Mouse (Mus musculus): ENCODE measurements around the gene Pemt. TPM values are rescaled to one million over a fixed set of nuclear protein-coding genes. Genes with fewer than 3 reads are reported as not detected.
A peak's percentile ranks its signal among the peaks of the same experiment; 100 is the strongest.

Pemt gene
- polyA plus RNA-seq, 1 experiment: 3.7 TPM

GRCm38 (mm10) chr11:60067646-60068045, 21.4 kb upstream of the Pemt start:
- H3K4me3 ChIP-seq (replicated peaks; ENCODE audit: control insufficient read depth, low read depth, low read length): no peak overlapping the region
- TF ChIP-seq CTCF (IDR thresholded peaks at IDR 0.05; ENCODE audit: control insufficient read depth, insufficient read depth, low read length): no peak
- no peak for TF ChIP-seq POLR2A (IDR thresholded peaks at IDR 0.05; ENCODE audit: borderline replicate concordance, control insufficient read depth, low read depth, low read length)
- no peaks in the 10 kb centered on the region; the same call in 1 of the 2 replicates for H3K4me1 ChIP-seq (ENCODE audit: control insufficient read depth, insufficient read depth, low read length)
- no peak overlapping the region for H3K27ac ChIP-seq (ENCODE audit: control insufficient read depth, insufficient read depth, low read depth, low read length, poor library complexity)
- WGBS: 82% methylated on average over 4 of the region's 4 CpGs

- Histone ChIP-seq H3K4me1 (ENCODE audit: control insufficient read depth, insufficient read depth, low read length) (no peaks in the 10 kb centered on the region), H3K4me3 (replicated peaks; ENCODE audit: control insufficient read depth, low read depth, low read length) (no peak overlapping the region), H3K27ac (ENCODE audit: control insufficient read depth, insufficient read depth, low read depth, low read length, poor library complexity) (no peak overlapping the region)
- WGBS: 59% methylated on average over 1 of the region's 1 CpGs
- TF ChIP-seq POLR2A (IDR thresholded peaks at IDR 0.05; ENCODE audit: borderline replicate concordance, control insufficient read depth, low read depth, low read length) (no peak), CTCF (IDR thresholded peaks at IDR 0.05; ENCODE audit: control insufficient read depth, insufficient read depth, low read length) (no peak)
Observed at GRCm38 (mm10) chr11:60065267-60065666, 19.0 kb upstream of the Pemt start.

GRCm38 (mm10) chr11:60061504-60062006, 15.3 kb upstream of the Pemt start:
- TF ChIP-seq POLR2A (IDR thresholded peaks at IDR 0.05; ENCODE audit: borderline replicate concordance, control insufficient read depth, low read depth, low read length) (no peak), CTCF (IDR thresholded peaks at IDR 0.05; ENCODE audit: control insufficient read depth, insufficient read depth, low read length) (no peak)
- H3K4me1 ChIP-seq (ENCODE audit: control insufficient read depth, insufficient read depth, low read length): no peaks in the 10 kb centered on the region
- H3K27ac ChIP-seq (ENCODE audit: control insufficient read depth, insufficient read depth, low read depth, low read length, poor library complexity): no peak overlapping the region
- WGBS: 68% methylated on average over 4 of the region's 4 CpGs
- H3K4me3 ChIP-seq (replicated peaks; ENCODE audit: control insufficient read depth, low read depth, low read length): no peak overlapping the region

GRCm38 (mm10) chr11:60060026-60060425, 13.7 kb upstream of the Pemt start:
- TF ChIP-seq CTCF (IDR thresholded peaks at IDR 0.05; ENCODE audit: control insufficient read depth, insufficient read depth, low read length) (no peak), POLR2A (IDR thresholded peaks at IDR 0.05; ENCODE audit: borderline replicate concordance, control insufficient read depth, low read depth, low read length) (no peak)
- no peak overlapping the region for H3K27ac ChIP-seq (ENCODE audit: control insufficient read depth, insufficient read depth, low read depth, low read length, poor library complexity)
- WGBS: 88% methylated on average over 2 of the region's 2 CpGs
- no peak overlapping the region for H3K4me3 ChIP-seq (replicated peaks; ENCODE audit: control insufficient read depth, low read depth, low read length)
- H3K4me1 ChIP-seq (ENCODE audit: control insufficient read depth, insufficient read depth, low read length): no peaks in the 10 kb centered on the region

GRCm38 (mm10) chr11:60058441-60058840, 12.2 kb upstream of the Pemt start:
- Histone ChIP-seq H3K4me3 (replicated peaks; ENCODE audit: control insufficient read depth, low read depth, low read length) (no peak overlapping the region), H3K4me1 (ENCODE audit: control insufficient read depth, insufficient read depth, low read length) (no peaks in the 10 kb centered on the region), H3K27ac (ENCODE audit: control insufficient read depth, insufficient read depth, low read depth, low read length, poor library complexity) (no peak overlapping the region)
- TF ChIP-seq POLR2A (IDR thresholded peaks at IDR 0.05; ENCODE audit: borderline replicate concordance, control insufficient read depth, low read depth, low read length) (no peak), CTCF (IDR thresholded peaks at IDR 0.05; ENCODE audit: control insufficient read depth, insufficient read depth, low read length) (no peak)
- WGBS: 73% methylated on average over 10 of the region's 10 CpGs

DNA sequence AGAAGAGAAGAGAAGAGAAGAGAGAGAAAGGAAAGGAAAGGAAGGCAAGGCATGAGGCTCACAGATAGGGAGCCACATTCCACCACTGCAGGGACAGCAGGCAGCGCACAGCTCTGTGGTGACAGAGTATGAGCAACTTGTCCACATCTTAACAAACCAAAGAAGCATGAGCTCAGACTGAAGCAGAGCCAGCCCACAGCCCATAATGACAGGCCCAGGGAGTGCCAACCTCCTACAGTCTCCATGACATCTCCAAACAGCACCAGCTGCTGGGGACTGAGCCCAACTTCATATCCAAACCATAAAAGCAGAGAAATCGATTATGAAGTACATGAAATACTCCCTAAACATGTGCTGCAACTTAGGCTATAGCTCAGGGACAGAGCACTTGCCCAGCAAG, 11.7 kb upstream of the Pemt start:
- no peak overlapping the region for H3K27ac ChIP-seq (ENCODE audit: control insufficient read depth, insufficient read depth, low read depth, low read length, poor library complexity)
- no peak overlapping the region for H3K4me3 ChIP-seq (replicated peaks; ENCODE audit: control insufficient read depth, low read depth, low read length)
- WGBS: 63% methylated on average over 2 of the region's 2 CpGs
- TF ChIP-seq CTCF (IDR thresholded peaks at IDR 0.05; ENCODE audit: control insufficient read depth, insufficient read depth, low read length) (no peak), POLR2A (IDR thresholded peaks at IDR 0.05; ENCODE audit: borderline replicate concordance, control insufficient read depth, low read depth, low read length) (no peak)
- no peaks in the 10 kb centered on the region for H3K4me1 ChIP-seq (ENCODE audit: control insufficient read depth, insufficient read depth, low read length)

DNA sequence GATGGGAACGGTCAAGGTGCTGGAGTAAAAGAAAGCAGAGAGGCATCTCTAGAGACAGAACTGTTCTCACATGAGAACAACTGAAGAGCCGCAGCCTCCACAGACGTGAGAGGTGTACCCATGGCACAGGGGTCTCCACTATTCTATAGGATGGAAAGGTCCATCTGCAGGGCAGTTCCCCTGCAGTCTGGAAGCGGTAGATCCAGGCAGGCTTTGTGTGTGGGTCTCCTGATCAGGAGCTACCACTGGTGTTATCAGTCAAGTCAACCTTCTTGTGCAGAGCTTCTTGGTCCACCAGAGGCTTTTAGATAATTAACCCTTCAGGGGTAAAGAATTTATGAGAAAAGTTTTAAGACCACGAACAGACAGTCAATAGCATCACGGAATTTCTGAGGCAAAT, 10.2 kb upstream of the Pemt start:
- WGBS: 79% methylated on average over 6 of the region's 6 CpGs
- H3K4me3 ChIP-seq (replicated peaks; ENCODE audit: control insufficient read depth, low read depth, low read length): no peak overlapping the region
- no peak overlapping the region for H3K27ac ChIP-seq (ENCODE audit: control insufficient read depth, insufficient read depth, low read depth, low read length, poor library complexity)
- H3K4me1 ChIP-seq (ENCODE audit: control insufficient read depth, insufficient read depth, low read length): no peaks in the 10 kb centered on the region
- TF ChIP-seq POLR2A (IDR thresholded peaks at IDR 0.05; ENCODE audit: borderline replicate concordance, control insufficient read depth, low read depth, low read length) (no peak), CTCF (IDR thresholded peaks at IDR 0.05; ENCODE audit: control insufficient read depth, insufficient read depth, low read length) (no peak)

DNA sequence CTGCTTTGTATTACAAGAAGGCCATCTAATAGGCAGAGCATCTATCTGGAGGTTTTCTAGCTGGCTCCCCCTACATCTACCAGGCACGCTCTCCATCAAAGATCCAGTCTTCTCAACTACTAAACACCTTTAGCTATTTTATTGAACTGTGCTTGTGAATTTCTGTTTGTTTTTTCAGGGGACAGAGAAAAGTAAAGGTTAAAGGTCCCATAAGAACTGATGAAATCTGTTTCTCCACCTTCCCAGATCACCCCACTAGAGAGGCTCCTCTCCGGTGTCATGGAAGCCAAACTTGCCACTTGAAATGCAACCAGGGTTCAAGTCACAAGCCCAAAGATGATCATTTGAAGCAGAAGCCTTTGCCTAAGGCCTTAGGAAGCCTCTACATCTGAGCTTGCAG, 2.6 kb upstream of the Pemt start:
- no peak overlapping the region for H3K4me3 ChIP-seq (replicated peaks; ENCODE audit: control insufficient read depth, low read depth, low read length)
- no peak overlapping the region for H3K27ac ChIP-seq (ENCODE audit: control insufficient read depth, insufficient read depth, low read depth, low read length, poor library complexity)
- WGBS: 85% methylated on average over 2 of the region's 2 CpGs
- no peaks in the 10 kb centered on the region; the same call in 1 of the 2 replicates for H3K4me1 ChIP-seq (ENCODE audit: control insufficient read depth, insufficient read depth, low read length)
- no peak for TF ChIP-seq CTCF (IDR thresholded peaks at IDR 0.05; ENCODE audit: control insufficient read depth, insufficient read depth, low read length)
- no peak for TF ChIP-seq POLR2A (IDR thresholded peaks at IDR 0.05; ENCODE audit: borderline replicate concordance, control insufficient read depth, low read depth, low read length)

DNA sequence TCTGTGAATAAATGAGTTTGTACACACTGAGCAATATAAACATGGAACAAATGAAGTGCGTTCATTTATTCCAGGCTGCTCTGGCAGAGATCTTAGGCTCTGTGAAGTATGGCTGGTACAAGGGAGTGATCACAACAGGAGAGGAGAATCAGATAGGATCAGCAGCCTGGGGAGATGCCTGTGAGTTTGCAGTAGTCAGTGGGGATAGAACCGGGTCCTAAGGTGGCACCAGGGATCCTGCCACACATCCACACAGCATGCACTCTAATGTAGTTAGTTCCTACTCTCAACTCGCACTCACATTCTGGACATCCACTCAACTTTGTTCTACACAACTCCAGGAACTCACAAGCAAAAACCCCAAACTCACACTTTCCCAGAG, 622 bp downstream of the Pemt start:
- H3K4me1 ChIP-seq (ENCODE audit: control insufficient read depth, insufficient read depth, low read length): no peaks in the 10 kb centered on the region; the same call in 1 of the 2 replicates
- no peak overlapping the region for H3K27ac ChIP-seq (ENCODE audit: control insufficient read depth, insufficient read depth, low read depth, low read length, poor library complexity)
- peak overlapping the region; percentile 94 for H3K4me3 ChIP-seq (replicated peaks; ENCODE audit: control insufficient read depth, low read depth, low read length)
- TF ChIP-seq CTCF (IDR thresholded peaks at IDR 0.05; ENCODE audit: control insufficient read depth, insufficient read depth, low read length): no peak
- no peak for TF ChIP-seq POLR2A (IDR thresholded peaks at IDR 0.05; ENCODE audit: borderline replicate concordance, control insufficient read depth, low read depth, low read length)
- 3% methylated on average over 3 of the region's 3 CpGs for WGBS

Measured in bone marrow, adult 2 months (tissue).